Comparison of ENCODE assay signal across 19 mouse cellular contexts in genomic region chr2:34257611-34258010, GRCm38 (mm10).
A peak's percentile ranks its signal among the peaks of the same experiment; 100 is the strongest.
DNase-seq lines count a peak whose midpoint lies in the region; ATAC-seq lines count a peak whose summit lies in the region.
"Had no signal": no experiment of that assay in that cellular context is flagged by ENCODE, and none has a peak within 500 bp of the region (broad histone marks: within the 10 kb centered on the region; RNA-seq: fewer than 3 reads in every experiment).

No protein-coding gene starts in this region.

- H3K4me2 ChIP-seq in hindbrain, embryonic 12.5 days (replicated peaks), result no peak overlapping the region
- H3K4me2 ChIP-seq in hindbrain, embryonic 11.5 days (replicated peaks; ENCODE audit: low read depth, low read length), result no peak overlapping the region
- H3K4me2 ChIP-seq in lung, embryonic 15.5 days, result no peak overlapping the region
- H3K4me2 ChIP-seq: embryonic facial prominence, embryonic 13.5 days; forebrain, embryonic 13.5 days; heart, embryonic 12.5 days; hindbrain, embryonic 13.5 days had no signal

- no peak overlapping the region for H3K9ac ChIP-seq in hindbrain, embryonic 12.5 days
- no peak overlapping the region for H3K9ac ChIP-seq in hindbrain, embryonic 11.5 days (ENCODE audit: low read depth, low read length)
- H3K9ac ChIP-seq in lung, embryonic 15.5 days, result no peak overlapping the region
- H3K9ac ChIP-seq: embryonic facial prominence, embryonic 13.5 days; forebrain, embryonic 13.5 days; heart, embryonic 12.5 days; hindbrain, embryonic 13.5 days had no signal

- H3K9me3 ChIP-seq in hindbrain, embryonic 12.5 days (replicated peaks), result no peaks in the 10 kb centered on the region
- H3K9me3 ChIP-seq in hindbrain, embryonic 11.5 days (ENCODE audit: control insufficient read depth, low read length), result no peaks in the 10 kb centered on the region
- H3K9me3 ChIP-seq in lung, embryonic 15.5 days, result no peaks in the 10 kb centered on the region
- H3K9me3 ChIP-seq: embryonic facial prominence, embryonic 13.5 days; forebrain, embryonic 13.5 days; heart, embryonic 12.5 days; hindbrain, embryonic 13.5 days had no signal

- H3K27ac ChIP-seq in hindbrain, embryonic 12.5 days, result peak overlapping the region; percentile 24; the same call in 1 of the 2 replicates
- H3K27ac ChIP-seq in hindbrain, embryonic 11.5 days (ENCODE audit: low read depth, low read length), result no peak overlapping the region
- peak overlapping the region; percentile 33; the same call in 1 of the 2 replicates for H3K27ac ChIP-seq in lung, embryonic 15.5 days
- H3K27ac ChIP-seq: embryonic facial prominence, embryonic 13.5 days; forebrain, embryonic 13.5 days; gastrocnemius, adult 2 months; hindbrain, embryonic 13.5 days had no signal

- no peaks in the 10 kb centered on the region for H3K36me3 ChIP-seq in hindbrain, embryonic 12.5 days
- no peaks in the 10 kb centered on the region for H3K36me3 ChIP-seq in hindbrain, embryonic 11.5 days (ENCODE audit: control insufficient read depth, insufficient read depth, low read length)
- no peaks in the 10 kb centered on the region for H3K36me3 ChIP-seq in lung, embryonic 15.5 days
- H3K36me3 ChIP-seq: embryonic facial prominence, embryonic 13.5 days; heart, embryonic 12.5 days; hindbrain, embryonic 13.5 days had no signal

- peaks cover 48% of the 10 kb centered on the region for H3K4me1 ChIP-seq in hindbrain, embryonic 12.5 days
- H3K4me1 ChIP-seq in hindbrain, embryonic 11.5 days (replicated peaks; ENCODE audit: control insufficient read depth, insufficient read depth, low read length), result no peaks in the 10 kb centered on the region; the same call in 1 of the 2 replicates
- peaks cover 50% of the 10 kb centered on the region for H3K4me1 ChIP-seq in lung, embryonic 15.5 days

- no peaks in the 10 kb centered on the region for H3K27me3 ChIP-seq in hindbrain, embryonic 12.5 days
- no peaks in the 10 kb centered on the region for H3K27me3 ChIP-seq in hindbrain, embryonic 11.5 days (ENCODE audit: control insufficient read depth, insufficient read depth, low read length)
- H3K27me3 ChIP-seq in lung, embryonic 15.5 days, result no peaks in the 10 kb centered on the region
- H3K27me3 ChIP-seq: CH12.LX; embryonic facial prominence, embryonic 13.5 days; heart, embryonic 12.5 days; hindbrain, embryonic 13.5 days; Patski had no signal

- WGBS in hindbrain, embryonic 12.5 days, result 80% methylated on average over 2 of the region's 2 CpGs
- 92% methylated on average over 2 of the region's 2 CpGs for WGBS in hindbrain, embryonic 11.5 days
- 23% methylated on average over 2 of the region's 2 CpGs for WGBS in lung, embryonic 15.5 days

- no peak overlapping the region for H3K4me3 ChIP-seq in hindbrain, embryonic 12.5 days
- H3K4me3 ChIP-seq in hindbrain, embryonic 11.5 days (ENCODE audit: low read depth, low read length), result no peak overlapping the region
- no peak overlapping the region for H3K4me3 ChIP-seq in lung, embryonic 15.5 days
- H3K4me3 ChIP-seq: embryonic facial prominence, embryonic 13.5 days; forebrain, embryonic 13.5 days; gastrocnemius, adult 2 months; heart, embryonic 12.5 days; hindbrain, embryonic 13.5 days had no signal

- no peak for DNase-seq in hindbrain, embryonic 11.5 days (ENCODE audit: low spot score)
- no peak for DNase-seq in lung, adult 18-20 months
- DNase-seq in lung, postnatal 10 days, result peak; percentile 28
- DNase-seq in lung, postnatal 36 days, result peak; percentile 39
- DNase-seq: adrenal gland, postnatal 14 days; cerebellum, adult 18-20 months; cerebellum, adult 9-11 months; cerebellum, postnatal 36 days; gastrocnemius, adult 2 months; gastrocnemius, postnatal 25 days had no signal

- ATAC-seq in hindbrain, embryonic 12.5 days (ENCODE audit: low FRiP score), result no peak
- no peak for ATAC-seq in hindbrain, embryonic 11.5 days (ENCODE audit: low FRiP score)
- peak; percentile 87; the same call in 1 of the 2 replicates for ATAC-seq in lung, embryonic 15.5 days (ENCODE audit: borderline replicate concordance, extremely low read depth, low FRiP score, low TSS enrichment)
- ATAC-seq: activated CD4-positive, CD25-positive, alpha-beta regulatory T cell, adult 4 months; forebrain, embryonic 13.5 days; Patski had no signal

Comparison
In these comparisons a context has a peak if more than half of its experiments do, and no peak if none do; other contexts are left out.
1. DNase-seq: peak in lung, postnatal 10 days (single experiment) and lung, postnatal 36 days (single experiment); none in hindbrain, embryonic 11.5 days (single experiment) and lung, adult 18-20 months (0 of 2).